Mouse (Mus musculus) lung, embryonic 14.5 days (tissue): Measurements from ENCODE around the gene Rad9a. TPM values are rescaled to one million over a fixed set of nuclear protein-coding genes. Genes with fewer than 3 reads are reported as not detected.
A peak's percentile ranks its signal among the peaks of the same experiment; 100 is the strongest.

Source experiments
- ATAC-seq: fragments of 200-750 bp; cut with Nextera tagmentation; 2 replicates; pipeline ENCODE4 v1.8.0; 2017; ENCODE audit warnings: mild to moderate bottlenecking, moderate TSS enrichment, moderate library complexity; ENCODE audit not compliant: insufficient read depth
- DNase-seq: peaks from one replicate; pipeline ENCODE4 v3.0.0-alpha.2; 2015
- H3K27ac ChIP-seq: fragments of 300-500 bp; sonication (generic); 2 replicates; pipeline ENCODE4 v1.5.1; 2014; ENCODE audit warnings: low read depth, mild to moderate bottlenecking, moderate library complexity
- H3K27me3 ChIP-seq: fragments of 300-500 bp; sonication (generic); 2 replicates; pipeline ENCODE4 v1.6.1; 2014; ENCODE audit warnings: low read length, control low read depth; ENCODE audit not compliant: insufficient read depth
- H3K36me3 ChIP-seq: fragments of 300-500 bp; sonication (generic); 2 replicates; pipeline ENCODE4 v1.6.1; 2014; ENCODE audit warnings: control low read depth; ENCODE audit not compliant: insufficient read depth
- H3K4me1 ChIP-seq: fragments of 300-500 bp; sonication (generic); 2 replicates; pipeline ENCODE4 v1.6.1; 2014; ENCODE audit warnings: antibody characterized with exemption, control low read depth; ENCODE audit not compliant: insufficient read depth
- H3K4me2 ChIP-seq: fragments of 300-500 bp; sonication (generic); 2 replicates; pipeline ENCODE4 v1.6.1; 2014; ENCODE audit warnings: mild to moderate bottlenecking
- H3K4me3 ChIP-seq: fragments of 300-500 bp; sonication (generic); 2 replicates; pipeline ENCODE4 v1.5.1; 2014; ENCODE audit warnings: low read depth, low read length
- H3K9ac ChIP-seq: fragments of 300-500 bp; sonication (generic); 2 replicates; pipeline ENCODE4 v1.6.1; 2014
- H3K9me3 ChIP-seq: fragments of 300-500 bp; sonication (generic); 2 replicates; pipeline ENCODE4 v1.6.1; 2016; ENCODE audit warnings: low read depth, low read length, control low read depth
- CTCF ChIP-seq: IDR thresholded peaks from 2 replicates; pipeline ENCODE4 v1.5.1; 2016; ENCODE audit warnings: antibody characterized with exemption, low read depth
- WGBS: fragments of 180-500 bp; shearing (Covaris S2); extraction: QIAGEN DNeasy Blood & Tissue Kit; methylation state at CpG from one replicate; pipeline ENCODE4 v1.1.7; 2014; 5-methylcytosine and 5-hydroxymethylcytosine counted together
- polyA plus RNA-seq: library from polyadenylated mRNA; unstranded; fragments of >200 nt; fragmentation: Nextera tagmentation; extraction: Ambion mirVana; gene quantifications from 2 replicates; pipeline ENCODE4 v1.2.1, GENCODE M21; 2014

Rad9a gene
- polyA plus RNA-seq, 1 experiment from 2014 or later = 47.4 TPM

- Histone ChIP-seq H3K36me3 (no peaks in the 10 kb centered on the region), H3K9ac (no peak overlapping the region), H3K4me1 (peaks cover 4% of the 10 kb centered on the region; the same call in 1 of the 2 replicates), H3K27ac (0 out of 2 replicates have a peak overlapping the region, but pooled peaks have one; percentile 81), H3K4me3 (no peak overlapping the region; the same call in 1 of the 2 replicates), H3K27me3 (no peaks in the 10 kb centered on the region; the same call in 1 of the 2 replicates), H3K9me3 (no peaks in the 10 kb centered on the region), H3K4me2 (peak overlapping the region; percentile 82; the same call in 1 of the 2 replicates)
- WGBS = 75% methylated on average over 7 of the region's 7 CpGs
- DNase-seq (no peak), ATAC-seq (no peak)
- TF ChIP-seq CTCF = no peak
Measured at GRCm38 (mm10) chr19:4232651-4233050, 31.2 kb upstream of the Rad9a start.

- Histone ChIP-seq H3K4me3 (peak overlapping the region; percentile 53), H3K27me3 (no peaks in the 10 kb centered on the region; the same call in 1 of the 2 replicates), H3K9me3 (no peaks in the 10 kb centered on the region), H3K4me2 (peak overlapping the region; percentile 82), H3K27ac (peak overlapping the region; percentile 81), H3K4me1 (peaks cover 4% of the 10 kb centered on the region; the same call in 1 of the 2 replicates), H3K36me3 (no peaks in the 10 kb centered on the region), H3K9ac (peak overlapping the region; percentile 60)
- 32% methylated on average over 2 of the region's 2 CpGs for WGBS
- no peak for TF ChIP-seq CTCF
- ATAC-seq (peak; percentile 10; the same call in 1 of the 2 replicates), DNase-seq (no peak)
Measured at GRCm38 (mm10) chr19:4232186-4232572, 30.7 kb upstream of the Rad9a start.

- peak within 1 kb of the TSS; percentile 60 for H3K9ac ChIP-seq
- peak; percentile 90 for ATAC-seq
- H3K36me3 ChIP-seq = no peaks in the 10 kb centered on the region
- peak; percentile 97 for DNase-seq
- TF ChIP-seq CTCF = no peak
- peak within 1 kb of the TSS; percentile 53 for H3K4me3 ChIP-seq
- peaks cover 4% of the 10 kb centered on the region; the same call in 1 of the 2 replicates for H3K4me1 ChIP-seq
- H3K9me3 ChIP-seq = no peaks in the 10 kb centered on the region
- H3K27ac ChIP-seq = peak within 1 kb of the TSS; percentile 81
- H3K27me3 ChIP-seq = no peaks in the 10 kb centered on the region; the same call in 1 of the 2 replicates
- H3K4me2 ChIP-seq = peak within 1 kb of the TSS; percentile 82
- WGBS = 9% methylated on average over 26 of the region's 26 CpGs
Measured at GRCm38 (mm10) chr19:4231253-4232185, 30.1 kb upstream of the Rad9a start, which contains the start of gene Pold4. Gene Pold4 (plus strand): TSS chr19:4231899.

GRCm38 (mm10) chr19:4230415-4230814 lies 29.0 kb upstream of the Rad9a start:
- Histone ChIP-seq H3K4me1 (peaks cover 4% of the 10 kb centered on the region; the same call in 1 of the 2 replicates), H3K27me3 (no peaks in the 10 kb centered on the region; the same call in 1 of the 2 replicates), H3K36me3 (no peaks in the 10 kb centered on the region), H3K27ac (no peak overlapping the region), H3K4me2 (no peak overlapping the region), H3K9me3 (no peaks in the 10 kb centered on the region), H3K9ac (no peak overlapping the region), H3K4me3 (no peak overlapping the region)
- WGBS = 62% methylated on average over 8 of the region's 8 CpGs
- ATAC-seq (no peak), DNase-seq (no peak)
- no peak for TF ChIP-seq CTCF

GRCm38 (mm10) chr19:4229451-4230076 lies 28.1 kb upstream of the Rad9a start:
- WGBS = 36% methylated on average over 9 of the region's 9 CpGs
- H3K27ac ChIP-seq = no peak overlapping the region
- no peak for DNase-seq

GRCm38 (mm10) chr19:4228891-4229290 lies 27.4 kb upstream of the Rad9a start:
- DNase-seq (no peak), ATAC-seq (no peak)
- Histone ChIP-seq H3K27ac (no peak overlapping the region), H3K9me3 (no peaks in the 10 kb centered on the region), H3K27me3 (no peaks in the 10 kb centered on the region; the same call in 1 of the 2 replicates), H3K36me3 (no peaks in the 10 kb centered on the region), H3K4me1 (peaks cover 4% of the 10 kb centered on the region; the same call in 1 of the 2 replicates), H3K4me2 (no peak overlapping the region), H3K4me3 (no peak overlapping the region), H3K9ac (no peak overlapping the region)
- WGBS = 72% methylated on average over 4 of the region's 4 CpGs
- TF ChIP-seq CTCF = no peak

More at GRCm38 (mm10) chr19:4229451-4230076, 28.1 kb upstream of the Rad9a start:
- Histone ChIP-seq H3K4me1 (peaks cover 4% of the 10 kb centered on the region; the same call in 1 of the 2 replicates), H3K4me3 (no peak overlapping the region), H3K9ac (no peak overlapping the region; the same call in 1 of the 2 replicates), H3K36me3 (no peaks in the 10 kb centered on the region), H3K4me2 (no peak overlapping the region), H3K27me3 (no peaks in the 10 kb centered on the region; the same call in 1 of the 2 replicates), H3K9me3 (no peaks in the 10 kb centered on the region)
- ATAC-seq = no peak
- TF ChIP-seq CTCF = no peak
